Mouse (Mus musculus): ENCODE measurements around the gene Mad2l2. TPM values are rescaled to one million over a fixed set of nuclear protein-coding genes. Genes with fewer than 3 reads are reported as not detected.

Mad2l2 gene
- total RNA-seq, 1 experiment: 34.0 TPM

- Histone ChIP-seq H3K4me3 (ENCODE audit: insufficient read depth in 1 of 2, low read depth in 1 of 2, low read length in 2 of 2, poor library complexity in 1 of 2, severe bottlenecking in 1 of 2) (peak overlapping the region; percentile 95 to 98), H3K9me3 (ENCODE audit: control insufficient read depth, insufficient read depth, low read depth, low read length) (no peaks in the 10 kb centered on the region), H3K9ac (ENCODE audit: insufficient read depth, low read depth, low read length, poor library complexity, severe bottlenecking) (peak overlapping the region; percentile 47; the same call in 1 of the 2 replicates), H3K36me3 (ENCODE audit: control insufficient read depth, insufficient read depth, low read length, poor library complexity, severe bottlenecking) (peaks cover 11% of the 10 kb centered on the region; the same call in 1 of the 2 replicates), H3K4me1 (ENCODE audit: control insufficient read depth in 2 of 2, insufficient read depth in 2 of 2, low read length in 2 of 2, poor library complexity in 1 of 2) (0 out of 4 replicates have a peak, but pooled peaks cover 0 to 3% of the 10 kb centered on the region in 2 experiments), H3K27ac (ENCODE audit: insufficient read depth, low read depth, low read length, poor library complexity, severe bottlenecking) (no peak overlapping the region)
- DNase-seq (ENCODE audit: low read depth, low spot score): no peak
- TF ChIP-seq ZC3H11A (IDR thresholded peaks at IDR 0.05; ENCODE audit: borderline replicate concordance, low read depth, low read length) (no peak), ZNF384 (IDR thresholded peaks at IDR 0.05; ENCODE audit: low read depth, low read length) (peak; percentile 37; the same call in 1 of the 2 replicates)
- in situ Hi-C loops (cut with MboI; ENCODE audit: low sequenced_read_pairs in 2 of 2, unreplicated experiment in 2 of 2): no loop called here
These were observed 9.5 kb downstream of the Mad2l2 start for GRCm38 (mm10) chr4:148139767-148140097.

GRCm38 (mm10) chr4:148140098-148141011 lies 10.2 kb downstream of the Mad2l2 start:
- DNase-seq (ENCODE audit: low read depth, low spot score): peak; percentile 95
- H3K4me1 ChIP-seq (ENCODE audit: control insufficient read depth in 2 of 2, insufficient read depth in 2 of 2, low read length in 2 of 2, poor library complexity in 1 of 2): 0 out of 4 replicates have a peak, but pooled peaks cover 0 to 3% of the 10 kb centered on the region in 2 experiments
- H3K9ac ChIP-seq (ENCODE audit: insufficient read depth, low read depth, low read length, poor library complexity, severe bottlenecking): peak overlapping the region; percentile 92
- in situ Hi-C loops (cut with MboI; ENCODE audit: low sequenced_read_pairs in 2 of 2, unreplicated experiment in 2 of 2): no loop called here
- TF ChIP-seq ZC3H11A (IDR thresholded peaks at IDR 0.05; ENCODE audit: borderline replicate concordance, low read depth, low read length) (no peak), HCFC1 (IDR thresholded peaks at IDR 0.05; ENCODE audit: borderline replicate concordance, insufficient read depth, low read length) (no peak; the same call in 1 of the 2 replicates), MAFK (IDR thresholded peaks at IDR 0.05; ENCODE audit: insufficient read depth, low read depth, low read length) (no peak), CHD2 (IDR thresholded peaks at IDR 0.05; ENCODE audit: low read depth, low read length) (no peak), ZNF384 (IDR thresholded peaks at IDR 0.05; ENCODE audit: low read depth, low read length) (no peak)
- peak overlapping the region; percentile 95 to 98 for H3K4me3 ChIP-seq (ENCODE audit: insufficient read depth in 1 of 2, low read depth in 1 of 2, low read length in 2 of 2, poor library complexity in 1 of 2, severe bottlenecking in 1 of 2)
- peak overlapping the region; percentile 65 for H3K27ac ChIP-seq (ENCODE audit: insufficient read depth, low read depth, low read length, poor library complexity, severe bottlenecking)
- H3K9me3 ChIP-seq (ENCODE audit: control insufficient read depth, insufficient read depth, low read depth, low read length): no peaks in the 10 kb centered on the region
- peaks cover 16% of the 10 kb centered on the region for H3K36me3 ChIP-seq (ENCODE audit: control insufficient read depth, insufficient read depth, low read length, poor library complexity, severe bottlenecking)

GRCm38 (mm10) chr4:148143721-148144120 lies 13.5 kb downstream of the Mad2l2 start:
- H3K9me3 ChIP-seq (ENCODE audit: control insufficient read depth, insufficient read depth, low read depth, low read length): no peaks in the 10 kb centered on the region
- H3K36me3 ChIP-seq (ENCODE audit: control insufficient read depth, insufficient read depth, low read length, poor library complexity, severe bottlenecking): peaks cover 39% of the 10 kb centered on the region
- no peak overlapping the region for H3K9ac ChIP-seq (ENCODE audit: insufficient read depth, low read depth, low read length, poor library complexity, severe bottlenecking)
- no peak overlapping the region for H3K27ac ChIP-seq (ENCODE audit: insufficient read depth, low read depth, low read length, poor library complexity, severe bottlenecking)
- H3K4me1 ChIP-seq (ENCODE audit: control insufficient read depth in 2 of 2, insufficient read depth in 2 of 2, low read length in 2 of 2, poor library complexity in 1 of 2): peaks cover under 1 to 3% of the 10 kb centered on the region in 2 experiments; a peak in 1 of 4 replicates
- no peak overlapping the region for H3K4me3 ChIP-seq (ENCODE audit: insufficient read depth in 1 of 2, low read depth in 1 of 2, low read length in 2 of 2, poor library complexity in 1 of 2, severe bottlenecking in 1 of 2)
- DNase-seq (ENCODE audit: low read depth, low spot score): no peak
- TF ChIP-seq HCFC1 (IDR thresholded peaks at IDR 0.05; ENCODE audit: borderline replicate concordance, insufficient read depth, low read length) (no peak), MAFK (IDR thresholded peaks at IDR 0.05; ENCODE audit: insufficient read depth, low read depth, low read length) (no peak), ZC3H11A (IDR thresholded peaks at IDR 0.05; ENCODE audit: borderline replicate concordance, low read depth, low read length) (no peak), CHD2 (IDR thresholded peaks at IDR 0.05; ENCODE audit: low read depth, low read length) (no peak), ZNF384 (IDR thresholded peaks at IDR 0.05; ENCODE audit: low read depth, low read length) (no peak)
- in situ Hi-C loops (cut with MboI; ENCODE audit: low sequenced_read_pairs in 2 of 2, unreplicated experiment in 2 of 2): no loop called here

GRCm38 (mm10) chr4:148147714-148148113 lies 17.5 kb downstream of the Mad2l2 start:
- peaks cover 39% of the 10 kb centered on the region for H3K36me3 ChIP-seq (ENCODE audit: control insufficient read depth, insufficient read depth, low read length, poor library complexity, severe bottlenecking)
- H3K27ac ChIP-seq (ENCODE audit: insufficient read depth, low read depth, low read length, poor library complexity, severe bottlenecking): no peak overlapping the region
- no peaks in the 10 kb centered on the region for H3K9me3 ChIP-seq (ENCODE audit: control insufficient read depth, insufficient read depth, low read depth, low read length)
- H3K4me3 ChIP-seq (ENCODE audit: insufficient read depth in 1 of 2, low read depth in 1 of 2, low read length in 2 of 2, poor library complexity in 1 of 2, severe bottlenecking in 1 of 2): no peak overlapping the region
- TF ChIP-seq ZNF384 (IDR thresholded peaks at IDR 0.05; ENCODE audit: low read depth, low read length): no peak
- TF ChIP-seq ZC3H11A (IDR thresholded peaks at IDR 0.05; ENCODE audit: borderline replicate concordance, low read depth, low read length): no peak
- H3K9ac ChIP-seq (ENCODE audit: insufficient read depth, low read depth, low read length, poor library complexity, severe bottlenecking): no peak overlapping the region
- DNase-seq (ENCODE audit: low read depth, low spot score): no peak
- in situ Hi-C loops (cut with MboI; ENCODE audit: low sequenced_read_pairs in 2 of 2, unreplicated experiment in 2 of 2): no loop called here
- peaks cover 4 to 9% of the 10 kb centered on the region in 2 experiments for H3K4me1 ChIP-seq (ENCODE audit: control insufficient read depth in 2 of 2, insufficient read depth in 2 of 2, low read length in 2 of 2, poor library complexity in 1 of 2)
